Mouse (Mus musculus) CH12.LX (cell line): ENCODE results near the gene Cilp2. TPM values are rescaled to one million over a fixed set of nuclear protein-coding genes. Genes with fewer than 3 reads are reported as not detected.
A peak's percentile ranks its signal among the peaks of the same experiment; 100 is the strongest.

Experiments used
- DNase-seq: peaks from one replicate; pipeline ENCODE4 v3.0.0-alpha.2; 2013; ENCODE audit errors: extremely low read depth
- H3K27ac ChIP-seq: 2 replicates; pipeline ENCODE4 v1.5.1; 2012; ENCODE audit warnings: low read depth, mild to moderate bottlenecking, control low read depth, moderate library complexity; ENCODE audit not compliant: insufficient read depth
- H3K27me3 ChIP-seq: replicated peaks from 2 replicates; pipeline ENCODE3; 2012; ENCODE audit warnings: inconsistent platforms
- H3K36me3 ChIP-seq, 2 experiments: replicated peaks in 1 of 2; 2 replicates each; pipeline versions ENCODE3 to v1.6.1; 2012; ENCODE audit warnings: inconsistent platforms in 1 of 2, low read length in 1 of 2, mild to moderate bottlenecking in 1 of 2, mixed read lengths in 1 of 2, moderate library complexity in 1 of 2; ENCODE audit not compliant: control insufficient read depth in 1 of 2, insufficient read depth in 1 of 2
- H3K4me1 ChIP-seq, 2 experiments: 2 replicates each; pipeline ENCODE4 v1.6.1; 2012; ENCODE audit warnings: inconsistent platforms in 1 of 2, moderate library complexity in 1 of 2; ENCODE audit not compliant: insufficient read depth in 2 of 2, control insufficient read depth in 1 of 2
- H3K4me2 ChIP-seq: 2 replicates; pipeline ENCODE4 v1.6.1; 2012; ENCODE audit warnings: low read depth, mild to moderate bottlenecking, control low read depth; ENCODE audit not compliant: poor library complexity, insufficient read depth, severe bottlenecking
- H3K4me3 ChIP-seq, 3 experiments: fragments of 150-350 bp in 1 of 3; sonication (generic) in 1 of 3; replicated peaks in 1 of 3; 2 replicates each; pipeline versions ENCODE3 to v1.5.1; 2011 to 2012; ENCODE audit warnings: low read depth in 2 of 3, low read length in 2 of 3, mild to moderate bottlenecking in 2 of 3, moderate library complexity in 2 of 3, control low read depth in 1 of 3, improper control_type of control experiment in 1 of 3, inconsistent platforms in 1 of 3, mixed read lengths in 1 of 3; ENCODE audit not compliant: poor library complexity in 1 of 3
- H3K79me2 ChIP-seq: replicated peaks from 2 replicates; pipeline ENCODE4 v1.6.1; 2012; ENCODE audit warnings: mild to moderate bottlenecking, moderate library complexity; ENCODE audit not compliant: control insufficient read depth, poor library complexity, insufficient read depth, severe bottlenecking; ENCODE audit errors: extremely low read depth
- H3K9ac ChIP-seq: 2 replicates; pipeline ENCODE4 v1.6.1; 2012; ENCODE audit warnings: low read depth, mild to moderate bottlenecking, control low read depth, moderate library complexity; ENCODE audit not compliant: insufficient read depth
- H3K9me3 ChIP-seq: replicated peaks from 2 replicates; pipeline ENCODE3; 2012; ENCODE audit warnings: low read length, inconsistent platforms, mixed read lengths
- BHLHE40 ChIP-seq: IDR thresholded peaks from 2 replicates; pipeline ENCODE4 v1.6.1; 2011; ENCODE audit warnings: mild to moderate bottlenecking, low read depth, low read length, improper control_type of control experiment
- CHD2 ChIP-seq: IDR thresholded peaks from 2 replicates; pipeline ENCODE4 v1.6.1; 2011; ENCODE audit warnings: low read length, improper control_type of control experiment
- CTCF ChIP-seq, 2 experiments: IDR thresholded peaks in 1 of 2; conservative IDR thresholded peaks in 1 of 2; 2 replicates each; pipeline ENCODE4 v1.5.1; 2011 to 2012; ENCODE audit warnings: low read depth in 2 of 2, low read length in 2 of 2, improper control_type of control experiment in 1 of 2, inconsistent platforms in 1 of 2, mild to moderate bottlenecking in 1 of 2, moderate library complexity in 1 of 2
- E2F4 ChIP-seq: IDR thresholded peaks from 2 replicates; pipeline ENCODE4 v1.6.1; 2011; ENCODE audit warnings: low read depth, low read length, improper control_type of control experiment; ENCODE audit not compliant: insufficient replicate concordance
- ELF1 ChIP-seq: IDR thresholded peaks from 2 replicates; pipeline ENCODE4 v1.6.1; 2014; ENCODE audit warnings: low read depth, mild to moderate bottlenecking, inconsistent platforms, low read length, improper control_type of control experiment
- EP300 ChIP-seq: IDR thresholded peaks from 2 replicates; pipeline ENCODE4 v1.6.1; 2011; ENCODE audit warnings: low read length, improper control_type of control experiment
- ETS1 ChIP-seq: conservative IDR thresholded peaks from 2 replicates; pipeline ENCODE4 v1.6.1; 2012; ENCODE audit warnings: low read depth, mild to moderate bottlenecking, inconsistent platforms, low read length, improper control_type of control experiment, moderate library complexity
- JUND ChIP-seq: conservative IDR thresholded peaks from 2 replicates; pipeline ENCODE4 v1.6.1; 2011; ENCODE audit warnings: low read depth, low read length, improper control_type of control experiment
- KAT2A ChIP-seq: IDR thresholded peaks from 2 replicates; pipeline ENCODE4 v1.6.1; 2012; ENCODE audit warnings: low read length, improper control_type of control experiment, inconsistent platforms; ENCODE audit not compliant: insufficient replicate concordance
- MAX ChIP-seq: IDR thresholded peaks from 2 replicates; pipeline ENCODE4 v1.6.1; 2011; ENCODE audit warnings: low read length, improper control_type of control experiment
- MAZ ChIP-seq: IDR thresholded peaks from 2 replicates; pipeline ENCODE4 v1.6.1; 2012; ENCODE audit warnings: low read depth, mild to moderate bottlenecking, inconsistent platforms, low read length, improper control_type of control experiment, moderate library complexity
- MEF2A ChIP-seq: IDR thresholded peaks from 2 replicates; pipeline ENCODE4 v1.6.1; 2014; ENCODE audit warnings: low read depth, mild to moderate bottlenecking, inconsistent platforms, low read length, improper control_type of control experiment, borderline replicate concordance
- MXI1 ChIP-seq: IDR thresholded peaks from 2 replicates; pipeline ENCODE4 v1.6.1; 2011; ENCODE audit warnings: mild to moderate bottlenecking, low read depth, low read length, improper control_type of control experiment
- MYC ChIP-seq: IDR thresholded peaks from 2 replicates; pipeline ENCODE4 v1.6.1; 2011; ENCODE audit warnings: low read depth, mild to moderate bottlenecking, improper control_type of control experiment, low read length
- NRF1 ChIP-seq: IDR thresholded peaks from 2 replicates; pipeline ENCODE4 v1.6.1; 2014; ENCODE audit warnings: low read depth, mild to moderate bottlenecking, inconsistent platforms, low read length, improper control_type of control experiment, moderate library complexity
- PAX5 ChIP-seq: IDR thresholded peaks from 2 replicates; pipeline ENCODE4 v1.6.1; 2012; ENCODE audit warnings: low read length, inconsistent platforms, mixed read lengths
- POLR2AphosphoS2 ChIP-seq: IDR thresholded peaks from 2 replicates; pipeline ENCODE4 v1.6.1; 2011; ENCODE audit warnings: low read depth, low read length, improper control_type of control experiment
- RAD21 ChIP-seq: IDR thresholded peaks from 2 replicates; pipeline ENCODE4 v1.6.1; 2011; ENCODE audit warnings: low read depth, mild to moderate bottlenecking, low read length, improper control_type of control experiment, moderate library complexity
- RCOR1 ChIP-seq: conservative IDR thresholded peaks from 2 replicates; pipeline ENCODE4 v1.6.1; 2012; ENCODE audit warnings: low read depth, mild to moderate bottlenecking, inconsistent platforms, low read length, improper control_type of control experiment
- SMC3 ChIP-seq: IDR thresholded peaks from 2 replicates; pipeline ENCODE4 v1.6.1; 2011; ENCODE audit warnings: low read depth, low read length, improper control_type of control experiment
- TBP ChIP-seq: conservative IDR thresholded peaks from 2 replicates; pipeline ENCODE4 v1.6.1; 2011; ENCODE audit warnings: low read depth, low read length, improper control_type of control experiment
- TCF12 ChIP-seq: IDR thresholded peaks from 2 replicates; pipeline ENCODE4 v1.6.1; 2014; ENCODE audit warnings: low read depth, mild to moderate bottlenecking, inconsistent platforms, low read length, improper control_type of control experiment
- USF1 ChIP-seq: IDR thresholded peaks from 2 replicates; pipeline ENCODE4 v1.6.1; 2014; ENCODE audit warnings: low read depth, mild to moderate bottlenecking, inconsistent platforms, low read length, improper control_type of control experiment
- USF2 ChIP-seq: conservative IDR thresholded peaks from 2 replicates; pipeline ENCODE4 v1.6.1; 2011; ENCODE audit warnings: low read depth, low read length, improper control_type of control experiment
- ZC3H11A ChIP-seq: IDR thresholded peaks from 2 replicates; pipeline ENCODE4 v1.6.1; 2012; ENCODE audit warnings: low read depth, mild to moderate bottlenecking, inconsistent platforms, low read length, improper control_type of control experiment
- dilution Hi-C: fragments of 300-500 bp; cut with MboI; formaldehyde crosslinking; loops from 2 replicates; pipeline ENCODE4 v1.14.3; 2020; ENCODE audit warnings: low sequenced_read_pairs; ENCODE audit not compliant: extremely low pct_unique_long_range_greater_than_20kb, extremely low pct_ligation_motif_present
- in situ Hi-C: fragments of 300-500 bp; cut with MboI; formaldehyde crosslinking; loops from 3 replicates; pipeline ENCODE4 v1.14.3; 2019; ENCODE audit warnings: low sequenced_read_pairs, low pct_ligation_motif_present, low pct_unique_long_range_greater_than_20kb, mixed read lengths
- polyA plus RNA-seq: library from polyadenylated mRNA; unstranded; fragments of >175 nt; gene quantifications from 2 replicates; pipeline ENCODE4 v1.2.1, GENCODE M21; 2012; ENCODE audit warnings: low read depth; ENCODE audit not compliant: insufficient read length
- total RNA-seq, 2 experiments: library from RNA; depleted of rRNA; stranded (reverse); fragments of 300-350 nt in 1 of 2; fragments of >200 nt in 1 of 2; gene quantifications; 2 replicates each; pipeline ENCODE4 v1.2.3; 2012 to 2014

Gene Cilp2
- total and polyA plus RNA-seq, 3 experiments = 0.04 to 0.08 TPM; not detected in 1

- Histone ChIP-seq H3K36me3 (no peaks in the 10 kb centered on the region), H3K9ac (no peak overlapping the region)
- in situ Hi-C loops = no loop called here
- TF ChIP-seq ELF1 = no peak
- no peak for TF ChIP-seq USF2
- no peak for TF ChIP-seq BHLHE40
- TF ChIP-seq PAX5 = no peak
- no peak for TF ChIP-seq NRF1
- TF ChIP-seq JUND = no peak
- TF ChIP-seq, all 38 proteins: peak for 0
- dilution Hi-C loops = no loop called here
- H3K4me3 ChIP-seq = no peak overlapping the region
- no peak overlapping the region for H3K4me2 ChIP-seq
- no peaks in the 10 kb centered on the region for H3K27me3 ChIP-seq
- no peaks in the 10 kb centered on the region for H3K9me3 ChIP-seq
- no peaks in the 10 kb centered on the region for H3K79me2 ChIP-seq
- peaks cover 0 to 9% of the 10 kb centered on the region in 2 experiments; a peak in 2 of 4 replicates for H3K4me1 ChIP-seq
- H3K27ac ChIP-seq = no peak overlapping the region
- DNase-seq = no peak
Observed at GRCm38 (mm10) chr8:69850926-69851506, 36.5 kb downstream of the Cilp2 start.

GRCm38 (mm10) chr8:69849899-69850298, 37.6 kb downstream of the Cilp2 start:
- in situ Hi-C loops (no loop called here), dilution Hi-C loops (no loop called here)
- H3K79me2 ChIP-seq = no peaks in the 10 kb centered on the region
- no peak overlapping the region for H3K4me2 ChIP-seq
- TF ChIP-seq TCF12 = no peak
- TF ChIP-seq MEF2A = no peak
- no peak for TF ChIP-seq PAX5
- no peak for TF ChIP-seq E2F4
- TF ChIP-seq ZC3H11A = no peak
- peak; percentile 29 to 56; a peak in 2 of 4 replicates for TF ChIP-seq CTCF (conservative IDR thresholded peaks at IDR 0.05 in 1 of 2, IDR thresholded peaks at IDR 0.05 in 1 of 2; ENCODE audit: low read depth in 2 of 2, low read length in 2 of 2)
- TF ChIP-seq ETS1 = no peak
- TF ChIP-seq CHD2 = no peak
- TF ChIP-seq BHLHE40 = no peak
- TF ChIP-seq EP300 = no peak
- peak; percentile 30 for TF ChIP-seq SMC3
- TF ChIP-seq MAX = no peak
- TF ChIP-seq POLR2AphosphoS2 = no peak
- peak; percentile 28 for TF ChIP-seq RAD21
- TF ChIP-seq RCOR1 = no peak
- no peak for TF ChIP-seq TBP
- TF ChIP-seq USF1 = no peak
- no peak for TF ChIP-seq KAT2A
- no peak for TF ChIP-seq MXI1
- no peak for TF ChIP-seq NRF1
- no peak for TF ChIP-seq MYC
- TF ChIP-seq MAZ = no peak
- peaks cover 0 to 9% of the 10 kb centered on the region in 2 experiments; a peak in 2 of 4 replicates for H3K4me1 ChIP-seq
- no peak overlapping the region for H3K9ac ChIP-seq
- no peak overlapping the region for H3K4me3 ChIP-seq
- no peaks in the 10 kb centered on the region for H3K9me3 ChIP-seq
- H3K27ac ChIP-seq = no peak overlapping the region
- no peaks in the 10 kb centered on the region for H3K27me3 ChIP-seq
- H3K36me3 ChIP-seq = no peaks in the 10 kb centered on the region
- peak; percentile 44 for DNase-seq
